Mouse (Mus musculus): ENCODE results near the gene Usp5. TPM values are rescaled to one million over a fixed set of nuclear protein-coding genes. Genes with fewer than 3 reads are reported as not detected.

The Usp5 gene
- total RNA-seq (2021) = 100 to 1,000 TPM; 192 to 202 TPM

- intact Hi-C loops (cut with DNase I) = no loop called here
- DNase-seq = peak; percentile 99
Measured at GRCm38 (mm10) chr6:124828868-124829798, at the start of gene Usp5, which contains the start of gene Cdca3. Gene Usp5, minus strand, starts transcription at chr6:124829484. Gene Cdca3, plus strand, starts transcription at chr6:124829547.

GRCm38 (mm10) chr6:124874348-124874747 is 45.1 kb upstream of the Usp5 start:
- DNase-seq = no peak
- intact Hi-C loops (cut with DNase I) = no loop called here

GRCm38 (mm10) chr6:124866560-124866959 is 37.3 kb upstream of the Usp5 start:
- peak; percentile 52 for DNase-seq
- intact Hi-C loops (cut with DNase I) = no loop called here

DNA sequence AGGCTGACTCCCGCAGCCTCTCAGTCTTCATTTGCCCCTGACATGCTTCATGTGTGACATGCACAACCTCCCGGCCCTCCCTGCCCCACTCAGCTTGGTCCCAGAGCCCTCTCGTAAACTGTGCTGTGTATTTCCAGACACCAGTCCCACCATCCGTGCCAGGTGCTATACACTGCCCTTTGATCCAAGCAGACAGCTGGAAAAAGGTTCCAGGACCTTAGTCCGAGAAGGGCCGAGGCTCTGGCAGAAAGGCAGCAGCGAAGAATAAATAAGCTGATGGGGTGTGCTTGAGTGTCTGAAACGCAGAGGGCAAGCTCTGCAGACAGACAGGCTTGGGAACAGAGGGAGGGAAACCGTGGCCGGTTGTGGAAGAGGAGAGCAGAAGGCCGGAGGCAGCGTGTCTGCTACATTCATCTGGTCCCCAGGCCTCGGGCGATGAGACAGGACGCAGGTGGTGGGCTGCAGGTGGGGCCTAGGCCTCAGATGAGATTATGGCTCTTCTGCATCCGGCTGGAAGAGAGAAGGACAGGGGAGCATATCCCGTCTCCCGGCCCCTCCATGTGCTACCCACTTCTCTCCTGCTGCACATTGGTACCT is 36.6 kb upstream of the Usp5 start:
- intact Hi-C loops (cut with DNase I) = no loop called here
- peak; percentile 71 for DNase-seq

GRCm38 (mm10) chr6:124863658-124864298 is 34.5 kb upstream of the Usp5 start, which contains the start of gene Gpr162:
Gene Gpr162, minus strand, starts transcription at chr6:124863983.
- intact Hi-C loops (cut with DNase I) = loop anchor here (5.0 kb wide), 2 partner anchors 39 to 69 kb away; partner anchors contain the start of gene Mlf2
- DNase-seq = peak; percentile 82

DNA sequence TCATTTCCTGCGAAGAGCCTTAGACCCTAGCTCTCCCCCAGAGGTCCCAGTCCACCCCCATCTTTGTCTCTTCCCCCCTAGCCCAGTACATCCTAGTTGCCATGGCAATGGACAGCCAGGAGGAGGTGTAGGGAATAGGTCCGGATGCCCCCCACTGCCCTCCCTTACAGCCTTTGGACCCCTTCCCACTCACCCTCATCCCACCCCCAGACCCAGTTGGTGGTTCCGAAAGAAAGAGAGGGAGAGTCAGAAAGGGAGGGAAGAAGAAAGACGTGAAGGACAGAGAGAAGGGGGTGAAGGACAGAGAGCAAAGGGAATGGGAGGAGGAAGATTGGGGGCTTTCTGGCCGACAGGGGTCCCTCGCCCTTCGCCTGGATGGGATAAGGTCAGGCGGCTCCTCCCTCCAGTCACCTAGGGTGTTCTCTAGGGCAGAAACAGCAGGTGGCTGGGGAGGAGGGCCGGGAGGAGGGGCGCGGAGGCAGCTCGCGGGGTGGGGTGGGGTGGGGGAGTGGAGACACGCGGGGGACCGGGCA is 33.9 kb upstream of the Usp5 start:
- intact Hi-C loops (cut with DNase I) = loop anchor here (5.0 kb wide), 2 partner anchors 39 to 69 kb away; partner anchors contain the start of gene Mlf2
- DNase-seq = peak; percentile 36

DNA sequence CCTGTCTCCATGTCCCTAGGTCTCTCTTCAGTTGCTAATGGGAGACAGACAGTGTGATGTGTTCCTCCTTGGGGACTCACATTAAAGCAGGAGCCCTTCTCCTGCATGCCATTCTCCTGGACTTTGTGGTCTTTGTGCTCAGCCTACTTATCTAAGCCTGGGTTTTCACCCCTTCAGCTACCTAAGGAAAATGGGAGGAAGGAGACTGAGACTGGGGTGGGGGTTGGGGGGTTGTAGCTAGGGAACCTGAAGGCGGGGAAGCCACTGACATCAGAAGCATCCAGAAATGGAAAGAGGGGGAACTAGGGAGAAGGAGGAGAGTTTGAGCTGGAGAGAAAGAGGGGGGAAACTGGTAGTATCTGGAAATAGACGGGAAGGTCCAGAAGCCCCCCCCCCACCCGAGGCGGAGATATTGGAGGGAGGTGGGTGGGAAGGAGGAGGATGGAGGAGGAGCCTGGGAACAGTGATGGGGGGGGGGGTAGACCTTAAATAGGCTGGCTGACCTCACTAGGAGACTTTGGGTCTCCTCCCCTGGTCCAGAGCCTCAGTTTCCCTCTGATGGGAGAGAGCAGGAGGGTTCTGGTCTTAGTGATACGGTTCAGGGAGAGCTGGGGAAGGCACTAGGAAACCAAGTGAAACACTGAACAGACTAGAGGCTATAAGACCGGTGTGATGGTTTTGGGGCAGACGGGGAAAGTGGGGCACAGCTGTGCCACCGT is 33.3 kb upstream of the Usp5 start:
- intact Hi-C loops (cut with DNase I) = loop anchor here (5.0 kb wide), 2 partner anchors 40 to 70 kb away; partner anchors contain the start of gene Mlf2
- DNase-seq = no peak

- intact Hi-C loops (cut with DNase I) = loop anchor here (5.0 kb wide), 2 partner anchors 40 to 70 kb away; partner anchors contain the start of gene Mlf2
- no peak for DNase-seq
Measured at GRCm38 (mm10) chr6:124861802-124862201, 32.5 kb upstream of the Usp5 start.

GRCm38 (mm10) chr6:124861266-124861665 is 32.0 kb upstream of the Usp5 start:
- DNase-seq = no peak
- intact Hi-C loops (cut with DNase I) = loop anchor here (5.0 kb wide), 2 partner anchors 41 to 71 kb away; partner anchors contain the start of gene Mlf2

DNA sequence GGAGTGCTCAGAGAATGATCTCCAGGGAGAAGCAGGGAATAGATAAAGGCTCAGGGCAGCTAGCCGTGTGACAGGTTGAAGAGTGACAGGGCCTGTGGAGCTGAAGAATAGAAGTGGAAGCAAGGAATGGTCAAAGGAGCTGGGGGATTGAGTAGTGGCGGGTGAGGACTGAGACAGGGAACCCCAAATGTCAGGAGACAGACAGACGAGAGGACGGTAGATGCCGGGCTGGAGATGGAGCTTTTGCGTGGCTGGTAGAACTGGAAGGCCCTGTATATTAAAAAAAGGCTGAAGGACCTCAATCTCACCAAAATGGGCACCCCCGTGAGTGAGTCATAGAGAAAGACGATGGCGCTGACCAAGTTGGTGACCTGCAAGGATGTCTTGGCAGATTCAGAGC is 31.2 kb upstream of the Usp5 start:
- no peak for DNase-seq
- intact Hi-C loops (cut with DNase I) = loop anchor here (5.0 kb wide), 2 partner anchors 42 to 72 kb away; partner anchors contain the start of gene Mlf2

- intact Hi-C loops (cut with DNase I) = loop anchor here (5.0 to 10.0 kb wide), 3 partner anchors 43 to 225 kb away; partner anchors contain the start of gene Mlf2
- DNase-seq = peak; percentile 93
Measured at GRCm38 (mm10) chr6:124859725-124860124, 30.4 kb upstream of the Usp5 start.

DNA sequence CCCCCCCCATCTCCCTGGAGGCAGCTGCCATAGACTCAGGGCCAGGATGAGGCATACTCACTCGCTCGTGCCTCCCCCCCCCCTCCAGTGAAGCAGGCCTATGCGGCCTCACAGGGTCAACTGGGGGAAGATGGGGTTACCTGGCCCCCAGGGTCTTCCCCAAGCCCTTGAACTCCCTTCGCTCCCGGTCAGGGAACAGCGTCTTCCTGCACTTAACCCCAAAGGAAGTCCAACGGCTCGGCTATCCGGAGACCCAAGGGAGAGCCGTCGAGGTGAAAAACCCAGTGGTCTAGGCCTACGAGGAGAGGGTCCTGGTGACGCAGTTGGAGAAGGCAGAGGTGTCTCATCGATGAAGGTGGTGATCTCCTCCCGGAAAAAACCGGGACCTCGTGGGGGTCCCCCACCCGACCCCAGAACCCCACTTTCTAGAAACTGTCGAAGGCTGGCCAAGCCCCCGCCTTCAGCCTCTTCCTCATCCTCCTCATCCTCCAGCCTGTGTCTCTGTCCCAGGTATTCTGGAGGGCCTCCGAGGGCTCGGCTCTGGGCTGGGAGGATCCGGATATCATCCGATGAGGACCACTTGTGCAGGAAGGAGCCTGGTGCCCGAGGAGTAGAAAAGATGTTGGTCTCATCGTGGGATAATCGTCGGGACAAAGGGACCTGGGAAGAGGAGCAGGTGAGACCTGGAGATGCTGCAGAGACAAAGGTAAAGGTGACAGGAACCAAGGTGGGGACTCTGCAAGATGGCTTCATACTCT is 29.5 kb upstream of the Usp5 start:
- intact Hi-C loops (cut with DNase I) = loop anchor here (10.0 kb wide), 1 partner anchor 226 kb away; no protein-coding TSS in a partner anchor
- DNase-seq = no peak

- intact Hi-C loops (cut with DNase I) = loop anchor here (2.0 to 10.0 kb wide), 2 partner anchors 59 to 227 kb away; no protein-coding TSS in a partner anchor
- DNase-seq = no peak
Measured at GRCm38 (mm10) chr6:124857840-124858530, 28.7 kb upstream of the Usp5 start.

GRCm38 (mm10) chr6:124856916-124857839 is 27.9 kb upstream of the Usp5 start, which contains the start of gene P3h3:
Gene P3h3, minus strand, starts transcription at chr6:124857752.
- intact Hi-C loops (cut with DNase I) = loop anchor here (2.0 to 10.0 kb wide), 2 partner anchors 60 to 228 kb away; no protein-coding TSS in a partner anchor
- peak; percentile 90 for DNase-seq

DNA sequence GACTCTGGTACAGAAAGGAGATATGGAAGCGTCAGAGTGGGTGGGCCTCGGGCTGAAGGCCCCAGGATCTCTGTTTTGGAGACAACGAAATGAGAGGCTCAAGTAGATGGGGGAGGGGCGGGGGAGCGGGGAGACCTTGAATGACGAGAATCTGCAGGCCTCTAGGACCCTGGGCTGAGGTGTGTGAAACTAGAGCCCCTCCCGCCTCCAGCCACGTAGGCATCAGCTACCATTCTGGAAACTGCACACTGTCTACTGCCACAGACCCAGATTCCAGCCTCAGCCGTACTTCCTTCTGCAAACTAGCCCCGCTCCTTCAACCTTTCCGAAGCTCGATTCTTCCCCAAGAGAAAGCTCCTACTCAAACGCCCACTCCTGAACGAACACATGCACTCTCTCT is 27.0 kb upstream of the Usp5 start:
- peak; percentile 70 for DNase-seq
- intact Hi-C loops (cut with DNase I) = loop anchor here (2.0 to 10.0 kb wide), 2 partner anchors 60 to 228 kb away; no protein-coding TSS in a partner anchor

GRCm38 (mm10) chr6:124854647-124855046 is 25.4 kb upstream of the Usp5 start:
- intact Hi-C loops (cut with DNase I) = loop anchor here (10.0 kb wide), 1 partner anchor 230 kb away; no protein-coding TSS in a partner anchor

DNA sequence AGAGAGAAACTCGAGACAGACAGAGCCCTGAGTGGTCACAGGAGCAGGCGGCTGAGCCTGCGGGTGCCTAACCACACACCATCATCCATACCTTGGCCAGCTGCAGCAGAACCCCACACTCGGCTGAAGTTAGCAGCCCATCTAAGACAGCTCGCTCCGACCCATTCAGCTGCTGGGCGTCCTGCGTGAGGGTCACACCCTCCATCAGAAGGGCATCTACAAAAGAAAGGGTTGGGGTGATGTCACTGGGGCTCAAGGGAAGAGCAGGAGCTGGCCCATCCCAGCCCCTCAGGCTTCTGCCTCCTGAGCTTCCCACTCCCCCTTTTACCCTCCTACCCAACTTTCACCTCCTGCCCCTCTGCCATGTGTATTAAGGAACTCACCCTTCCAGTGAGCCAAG is 21.3 kb upstream of the Usp5 start:
- DNase-seq = no peak
- intact Hi-C loops (cut with DNase I) = loop anchor here (10.0 kb wide), 1 partner anchor 234 kb away; no protein-coding TSS in a partner anchor

More at GRCm38 (mm10) chr6:124854647-124855046, 25.4 kb upstream of the Usp5 start:
- no peak for DNase-seq

Measured in left cerebral cortex, postnatal 4 days (tissue).